Mouse (Mus musculus): ENCODE measurements at regions not wholly inside any gene's neighbourhood (a gene's known extent, or its start where the extent isn't known, plus 50 kb on each side); places are given as distances from the start of the nearest gene placed in this dataset.

- no peak for DNase-seq (ENCODE audit: low read depth)
Measured at GRCm38 (mm10) chr3:9200156-9200555, 409.7 kb downstream of the Zfp704 start.

GRCm38 (mm10) chr3:9198652-9199332 is 411.1 kb downstream of the Zfp704 start:
- DNase-seq (ENCODE audit: low read depth): peak; percentile 36

GRCm38 (mm10) chr3:9195781-9196180 is 414.1 kb downstream of the Zfp704 start:
- no peak for DNase-seq (ENCODE audit: low read depth)

GRCm38 (mm10) chr3:9189366-9190287 is 420.3 kb downstream of the Zfp704 start:
- DNase-seq (ENCODE audit: low read depth): no peak

- no peak for DNase-seq (ENCODE audit: low read depth)
Measured at GRCm38 (mm10) chr3:9186364-9187120, 423.3 kb downstream of the Zfp704 start.

- no peak for DNase-seq (ENCODE audit: low read depth)
Measured at GRCm38 (mm10) chr3:9181576-9181975, 428.3 kb downstream of the Zfp704 start.

GRCm38 (mm10) chr3:9179641-9180040 is 430.2 kb downstream of the Zfp704 start:
- DNase-seq (ENCODE audit: low read depth): no peak

GRCm38 (mm10) chr3:9174517-9174832 is 435.4 kb downstream of the Zfp704 start:
- no peak for DNase-seq (ENCODE audit: low read depth)

GRCm38 (mm10) chr3:9173643-9174516 is 436.0 kb downstream of the Zfp704 start:
- DNase-seq (ENCODE audit: low read depth): no peak

- DNase-seq (ENCODE audit: low read depth): no peak
Measured at GRCm38 (mm10) chr3:9171970-9172369, 437.9 kb downstream of the Zfp704 start.

GRCm38 (mm10) chr3:9168955-9169354 is 440.9 kb downstream of the Zfp704 start:
- DNase-seq (ENCODE audit: low read depth): no peak

- no peak for DNase-seq (ENCODE audit: low read depth)
Measured at GRCm38 (mm10) chr3:9159073-9159472, 450.8 kb downstream of the Zfp704 start.

- DNase-seq (ENCODE audit: low read depth): peak; percentile 75
Measured at GRCm38 (mm10) chr3:9154172-9154571, 455.7 kb downstream of the Zfp704 start.

GRCm38 (mm10) chr3:9153690-9154089 is 456.2 kb downstream of the Zfp704 start:
- peak; percentile 73 for DNase-seq (ENCODE audit: low read depth)

- DNase-seq (ENCODE audit: low read depth): no peak
Measured at GRCm38 (mm10) chr3:9152256-9152655, 457.6 kb downstream of the Zfp704 start.

- no peak for DNase-seq (ENCODE audit: low read depth)
Measured at GRCm38 (mm10) chr3:9151590-9151989, 458.3 kb downstream of the Zfp704 start.

GRCm38 (mm10) chr3:9148605-9149004 is 461.3 kb downstream of the Zfp704 start:
- DNase-seq (ENCODE audit: low read depth): no peak

- DNase-seq (ENCODE audit: low read depth): no peak
Measured at GRCm38 (mm10) chr3:9146481-9146880, 463.4 kb downstream of the Zfp704 start.

GRCm38 (mm10) chr3:9145612-9146011 is 464.3 kb downstream of the Zfp704 start:
- DNase-seq (ENCODE audit: low read depth): no peak

GRCm38 (mm10) chr3:9141836-9142235 is 468.0 kb downstream of the Zfp704 start:
- no peak for DNase-seq (ENCODE audit: low read depth)

GRCm38 (mm10) chr3:9137131-9137874 is 472.6 kb downstream of the Zfp704 start:
- no peak for DNase-seq (ENCODE audit: low read depth)
